16 mouse cellular contexts compared by ENCODE assay signal in the genomic region with DNA sequence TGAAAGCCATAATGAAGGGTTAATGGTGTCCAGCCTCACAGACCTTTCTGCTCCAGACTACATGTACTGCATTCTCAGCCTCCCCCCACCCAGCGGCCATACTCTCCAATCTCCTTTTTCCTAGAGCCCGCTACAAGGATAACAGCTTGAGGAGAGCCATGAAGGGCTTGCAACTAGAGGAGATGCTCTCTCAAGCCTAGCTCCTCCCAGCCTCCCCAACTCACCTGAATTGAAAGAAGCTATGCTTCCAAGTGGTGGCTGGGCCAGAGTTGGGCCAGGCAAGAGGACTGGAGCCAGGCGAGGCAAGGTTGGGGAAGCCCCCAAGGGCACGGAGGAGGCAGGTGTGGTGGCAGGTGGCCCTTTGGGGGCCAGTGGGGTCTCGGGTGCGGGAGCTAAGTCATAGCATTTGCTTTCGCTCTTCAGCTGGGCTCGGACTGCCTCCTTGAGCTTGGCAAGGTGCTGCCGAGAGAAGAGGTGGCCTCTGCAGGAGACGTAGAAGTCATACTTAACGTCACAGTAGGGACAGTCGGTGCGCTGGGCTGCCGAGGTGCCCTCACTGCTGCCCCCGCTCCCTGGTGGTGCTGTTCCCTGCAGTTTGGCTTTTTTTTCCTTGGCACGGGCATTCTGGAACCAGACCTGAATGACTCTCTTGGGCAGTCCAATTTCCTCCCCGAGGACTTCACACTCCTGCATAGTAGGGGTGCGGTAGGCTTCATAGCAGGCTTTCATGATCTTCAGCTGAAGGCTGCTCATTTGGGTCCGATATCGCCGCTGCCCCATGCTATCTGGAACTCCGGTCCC. TPM values are rescaled to one million over a fixed set of nuclear protein-coding genes. Genes with fewer than 3 reads are reported as not detected.
A peak's percentile ranks its signal among the peaks of the same experiment; 100 is the strongest.
DNase-seq lines count a peak whose midpoint lies in the region; ATAC-seq lines count a peak whose summit lies in the region.
"Had no signal": no experiment of that assay in that cellular context is flagged by ENCODE, and none has a peak within 500 bp of the region (broad histone marks: within the 10 kb centered on the region; RNA-seq: fewer than 3 reads in every experiment).

No protein-coding gene starts in this region.

- peak overlapping the region; percentile 70; the same call in 1 of the 2 replicates for H3K27ac ChIP-seq in forebrain, embryonic 13.5 days
- H3K27ac ChIP-seq in forebrain, embryonic 12.5 days: no peak overlapping the region
- H3K27ac ChIP-seq in liver, embryonic 11.5 days (ENCODE audit: low read depth, low read length): 0 out of 2 replicates have a peak overlapping the region, but pooled peaks have one; percentile 56
- peak overlapping the region; percentile 87 for H3K27ac ChIP-seq in liver, embryonic 15.5 days (replicated peaks)
- H3K27ac ChIP-seq: embryonic facial prominence, embryonic 10.5 days; kidney, postnatal 0 days had no signal

- peak overlapping the region; percentile 36; the same call in 1 of the 2 replicates for H3K4me2 ChIP-seq in forebrain, embryonic 13.5 days
- no peak overlapping the region for H3K4me2 ChIP-seq in forebrain, embryonic 12.5 days
- peak overlapping the region; percentile 74 for H3K4me2 ChIP-seq in liver, embryonic 11.5 days
- H3K4me2 ChIP-seq in liver, embryonic 15.5 days: peak overlapping the region; percentile 83
- H3K4me2 ChIP-seq: midbrain, embryonic 13.5 days had no signal

- no peak for ATAC-seq in forebrain, embryonic 13.5 days
- ATAC-seq in forebrain, embryonic 12.5 days (ENCODE audit: low FRiP score): no peak
- ATAC-seq in liver, embryonic 11.5 days (replicated peaks; ENCODE audit: low FRiP score): no peak
- no peak for ATAC-seq in liver, embryonic 15.5 days (ENCODE audit: insufficient read depth)
- ATAC-seq: inflammation-experienced regulatory T-cells, adult 6 months had no signal

- 92% methylated on average over 22 of the region's 22 CpGs for WGBS in forebrain, embryonic 13.5 days
- 90% methylated on average over 22 of the region's 22 CpGs for WGBS in forebrain, embryonic 12.5 days
- 77% methylated on average over 22 of the region's 22 CpGs for WGBS in liver, embryonic 11.5 days
- 75% methylated on average over 22 of the region's 22 CpGs for WGBS in liver, embryonic 15.5 days (ENCODE audit: insufficient replicate concordance)

- H3K9me3 ChIP-seq in forebrain, embryonic 13.5 days (replicated peaks): no peaks in the 10 kb centered on the region
- no peaks in the 10 kb centered on the region for H3K9me3 ChIP-seq in forebrain, embryonic 12.5 days
- no peaks in the 10 kb centered on the region for H3K9me3 ChIP-seq in liver, embryonic 11.5 days (ENCODE audit: control insufficient read depth, low read length)
- H3K9me3 ChIP-seq in liver, embryonic 15.5 days (replicated peaks): no peaks in the 10 kb centered on the region
- H3K9me3 ChIP-seq: embryonic facial prominence, embryonic 10.5 days; midbrain, embryonic 13.5 days had no signal

- H3K36me3 ChIP-seq in forebrain, embryonic 13.5 days (ENCODE audit: poor library complexity, severe bottlenecking): peaks cover 88% of the 10 kb centered on the region
- H3K36me3 ChIP-seq in forebrain, embryonic 12.5 days (replicated peaks): peaks cover 62% of the 10 kb centered on the region
- H3K36me3 ChIP-seq in liver, embryonic 11.5 days (ENCODE audit: control insufficient read depth, insufficient read depth, low read length): no peaks in the 10 kb centered on the region
- no peaks in the 10 kb centered on the region for H3K36me3 ChIP-seq in liver, embryonic 15.5 days (replicated peaks)

- no peak for DNase-seq in liver, embryonic 11.5 days (ENCODE audit: low spot score)
- no peak for DNase-seq in liver
- DNase-seq in cerebellum, adult 8-10 months: peak; percentile 61
- DNase-seq in urinary bladder, adult 2 months (ENCODE audit: low spot score): no peak
- no peak for DNase-seq in kidney, postnatal 25 days
- DNase-seq: gastrocnemius, postnatal 25 days; lung, postnatal 4 days; thymus, adult 18-20 months had no signal

- H3K27me3 ChIP-seq in forebrain, embryonic 13.5 days: no peaks in the 10 kb centered on the region
- H3K27me3 ChIP-seq in forebrain, embryonic 12.5 days: no peaks in the 10 kb centered on the region
- H3K27me3 ChIP-seq in liver, embryonic 11.5 days (replicated peaks; ENCODE audit: control insufficient read depth, insufficient read depth, low read length): peaks cover 5% of the 10 kb centered on the region; the same call in 1 of the 2 replicates
- no peaks in the 10 kb centered on the region; the same call in 1 of the 2 replicates for H3K27me3 ChIP-seq in liver, embryonic 15.5 days
- H3K27me3 ChIP-seq: midbrain, embryonic 13.5 days had no signal

- H3K4me3 ChIP-seq in forebrain, embryonic 13.5 days: no peak overlapping the region
- no peak overlapping the region for H3K4me3 ChIP-seq in forebrain, embryonic 12.5 days (replicated peaks)
- H3K4me3 ChIP-seq in liver, embryonic 11.5 days (ENCODE audit: low read depth, low read length): peak overlapping the region; percentile 54
- H3K4me3 ChIP-seq in liver, embryonic 15.5 days (replicated peaks): peak overlapping the region; percentile 68
- H3K4me3 ChIP-seq: embryonic facial prominence, embryonic 10.5 days; midbrain, embryonic 13.5 days had no signal

- peaks cover 50% of the 10 kb centered on the region for H3K4me1 ChIP-seq in forebrain, embryonic 13.5 days
- peaks cover 40% of the 10 kb centered on the region for H3K4me1 ChIP-seq in forebrain, embryonic 12.5 days
- peaks cover 31% of the 10 kb centered on the region for H3K4me1 ChIP-seq in liver, embryonic 11.5 days (replicated peaks; ENCODE audit: control insufficient read depth, insufficient read depth, low read length)
- H3K4me1 ChIP-seq in liver, embryonic 15.5 days (replicated peaks): peaks cover 72% of the 10 kb centered on the region

- H3K9ac ChIP-seq in forebrain, embryonic 13.5 days: peak overlapping the region; percentile 10; the same call in 1 of the 2 replicates
- H3K9ac ChIP-seq in forebrain, embryonic 12.5 days: no peak overlapping the region
- peak overlapping the region; percentile 68 for H3K9ac ChIP-seq in liver, embryonic 11.5 days (ENCODE audit: low read depth, low read length)
- peak overlapping the region; percentile 75 for H3K9ac ChIP-seq in liver, embryonic 15.5 days
- H3K9ac ChIP-seq: midbrain, embryonic 13.5 days had no signal

RNA-seq across cellular contexts. Expression of a gene that starts 28.3 kb away (rescaled TPM):
- polyA plus RNA-seq in forebrain, embryonic 13.5 days (2015; fragmentation: Nextera tagmentation; extraction: Ambion mirVana): 26.7 and 28.0 TPM in 2 replicates
- 26.3 and 28.1 TPM in 2 replicates for polyA plus RNA-seq in forebrain, embryonic 12.5 days (2016; fragmentation: Nextera tagmentation; extraction: Ambion mirVana)
- 2.1 and 2.8 TPM in 2 replicates for polyA plus RNA-seq in liver, embryonic 11.5 days (2014; fragmentation: Nextera tagmentation; extraction: Ambion mirVana)
- 1.2 and 1.6 TPM in 2 replicates for polyA plus RNA-seq in liver, embryonic 15.5 days (2015; fragmentation: Nextera tagmentation; extraction: Ambion mirVana)
- polyA plus RNA-seq in urinary bladder, adult 2 months (2012; rRNA removed): 0.66 and 2.0 TPM in 2 replicates

RNA-seq across cellular contexts. Expression of a gene that starts 30.8 kb away (rescaled TPM):
- polyA plus RNA-seq in forebrain, embryonic 13.5 days (2015; fragmentation: Nextera tagmentation; extraction: Ambion mirVana): 39.0 and 42.0 TPM in 2 replicates
- 32.0 and 33.0 TPM in 2 replicates for polyA plus RNA-seq in forebrain, embryonic 12.5 days (2016; fragmentation: Nextera tagmentation; extraction: Ambion mirVana)
- polyA plus RNA-seq in liver, embryonic 11.5 days (2014; fragmentation: Nextera tagmentation; extraction: Ambion mirVana): 10.5 and 12.6 TPM in 2 replicates
- 4.4 and 6.2 TPM in 2 replicates for polyA plus RNA-seq in liver, embryonic 15.5 days (2015; fragmentation: Nextera tagmentation; extraction: Ambion mirVana)
- 6.6 and 11.6 TPM in 2 replicates for polyA plus RNA-seq in urinary bladder, adult 2 months (2012; rRNA removed)

RNA-seq across cellular contexts. Expression of a gene that starts 42.6 kb away (rescaled TPM):
- polyA plus RNA-seq in forebrain, embryonic 13.5 days (2015; fragmentation: Nextera tagmentation; extraction: Ambion mirVana): 9.7 and 9.8 TPM in 2 replicates
- 10.2 and 11.4 TPM in 2 replicates for polyA plus RNA-seq in forebrain, embryonic 12.5 days (2016; fragmentation: Nextera tagmentation; extraction: Ambion mirVana)
- polyA plus RNA-seq in liver, embryonic 11.5 days (2014; fragmentation: Nextera tagmentation; extraction: Ambion mirVana): 45.1 and 52.9 TPM in 2 replicates
- polyA plus RNA-seq in liver, embryonic 15.5 days (2015; fragmentation: Nextera tagmentation; extraction: Ambion mirVana): 16.3 and 17.4 TPM in 2 replicates
- 22.5 and 26.6 TPM in 2 replicates for polyA plus RNA-seq in urinary bladder, adult 2 months (2012; rRNA removed)

RNA-seq across cellular contexts. Expression of a gene that starts 48.5 kb away (rescaled TPM):
- 81.2 and 86.4 TPM in 2 replicates for polyA plus RNA-seq in forebrain, embryonic 13.5 days (2015; fragmentation: Nextera tagmentation; extraction: Ambion mirVana)
- 71.7 and 73.3 TPM in 2 replicates for polyA plus RNA-seq in forebrain, embryonic 12.5 days (2016; fragmentation: Nextera tagmentation; extraction: Ambion mirVana)
- polyA plus RNA-seq in liver, embryonic 11.5 days (2014; fragmentation: Nextera tagmentation; extraction: Ambion mirVana): 87.0 and 95.6 TPM in 2 replicates
- 34.0 and 34.6 TPM in 2 replicates for polyA plus RNA-seq in liver, embryonic 15.5 days (2015; fragmentation: Nextera tagmentation; extraction: Ambion mirVana)
- 53.7 and 65.8 TPM in 2 replicates for polyA plus RNA-seq in urinary bladder, adult 2 months (2012; rRNA removed)

RNA-seq across cellular contexts. Expression of a gene that starts 53.0 kb away (rescaled TPM):
- polyA plus RNA-seq in forebrain, embryonic 13.5 days (2015; fragmentation: Nextera tagmentation; extraction: Ambion mirVana): 17.5 and 17.7 TPM in 2 replicates
- 9.0 and 9.4 TPM in 2 replicates for polyA plus RNA-seq in forebrain, embryonic 12.5 days (2016; fragmentation: Nextera tagmentation; extraction: Ambion mirVana)
- polyA plus RNA-seq in liver, embryonic 11.5 days (2014; fragmentation: Nextera tagmentation; extraction: Ambion mirVana): 0.44 and 0.60 TPM in 2 replicates
- 0.02 TPM in 1 of 2 replicates, not detected in the other for polyA plus RNA-seq in liver, embryonic 15.5 days (2015; fragmentation: Nextera tagmentation; extraction: Ambion mirVana)
- 2.4 and 2.8 TPM in 2 replicates for polyA plus RNA-seq in urinary bladder, adult 2 months (2012; rRNA removed)
- polyA plus RNA-seq: C2C12; inflammation-experienced regulatory T-cells, adult 6 months had no signal

Comparison
In these comparisons a context has a peak if more than half of its experiments do, and no peak if none do; other contexts are left out.
1. H3K4me3 ChIP-seq: peak in liver, embryonic 11.5 days (single experiment) and liver, embryonic 15.5 days (single experiment); none in forebrain, embryonic 13.5 days (single experiment) and forebrain, embryonic 12.5 days (single experiment).